Mouse (Mus musculus): ENCODE data around the gene Kpna2. TPM values are rescaled to one million over a fixed set of nuclear protein-coding genes. Genes with fewer than 3 reads are reported as not detected.
"Not testable (repeated sequence)": the region's sequence is repeated elsewhere in the genome, so short reads cannot be mapped to it uniquely, and the experiment has no call there.

Gene Kpna2
- polyA plus RNA-seq, 1 experiment = 1.5 TPM

DNA sequence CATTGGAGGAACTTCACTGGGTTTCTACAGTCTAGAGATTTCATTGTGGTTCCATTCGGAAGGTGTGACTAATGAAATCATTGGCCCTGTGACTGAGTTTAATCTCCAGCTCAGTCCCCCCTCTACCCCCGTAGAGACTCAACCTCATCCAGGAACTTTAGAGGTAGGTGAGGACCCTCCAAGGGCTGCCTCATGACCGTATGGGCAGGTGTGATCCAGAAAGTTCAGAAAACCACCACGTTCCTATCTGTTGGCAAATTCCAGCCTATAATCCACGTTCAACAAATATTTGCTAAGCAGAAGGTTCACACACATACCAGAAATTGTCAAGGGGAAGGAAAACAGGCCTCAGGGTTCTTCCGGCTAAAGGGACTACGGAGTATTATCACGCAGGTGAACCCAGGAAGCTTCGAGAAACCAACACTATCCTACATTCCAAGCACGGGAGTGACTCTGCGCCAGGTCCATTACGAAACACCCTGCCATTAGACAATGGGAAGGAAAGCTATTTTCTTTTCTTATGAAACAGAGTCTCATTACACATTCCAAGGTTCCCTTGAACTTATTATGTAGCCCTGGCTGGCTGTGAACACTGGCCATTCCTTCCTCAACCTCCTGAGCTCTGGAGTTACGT lies 22.8 kb upstream of the Kpna2 start:
- TF ChIP-seq TAL1 (IDR thresholded peaks at IDR 0.05; ENCODE audit: low read length) (no peak), GATA1 (IDR thresholded peaks at IDR 0.05; ENCODE audit: low read length) (no peak)
- Histone ChIP-seq H3K27me3 (ENCODE audit: control insufficient read depth) (peaks cover 48% of the 10 kb centered on the region), H3K36me3 (ENCODE audit: control insufficient read depth) (no peaks in the 10 kb centered on the region), H3K9me3 (ENCODE audit: control insufficient read depth, low read length) (peaks cover 4% of the 10 kb centered on the region; the same call in 1 of the 2 replicates), H3K4me1 (ENCODE audit: control insufficient read depth) (peaks cover 26% of the 10 kb centered on the region), H3K4me3 (replicated peaks) (no peak overlapping the region)

DNA sequence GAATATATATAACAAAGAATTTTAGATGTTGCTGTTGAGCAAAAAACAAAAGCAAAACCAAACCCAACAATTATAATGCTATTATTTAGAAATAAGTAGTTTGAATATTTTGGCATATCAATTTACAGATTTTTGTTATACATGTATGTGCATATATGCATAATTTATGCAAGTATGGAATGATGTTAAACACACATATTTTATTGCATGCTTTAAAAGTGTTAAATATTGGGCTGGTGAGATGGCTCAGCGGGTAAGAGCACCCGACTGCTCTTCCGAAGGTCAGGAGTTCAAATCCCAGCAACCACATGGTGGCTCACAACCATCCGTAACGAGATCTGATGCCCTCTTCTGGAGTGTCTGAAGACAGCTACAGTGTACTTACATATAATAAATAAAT lies 20.4 kb upstream of the Kpna2 start:
- H3K4me3 ChIP-seq (replicated peaks); H3K9me3 ChIP-seq (ENCODE audit: control insufficient read depth, low read length); H3K36me3 ChIP-seq (ENCODE audit: control insufficient read depth): not testable (repeated sequence)
- Histone ChIP-seq H3K4me1 (ENCODE audit: control insufficient read depth) (peaks cover 16% of the 10 kb centered on the region), H3K27me3 (ENCODE audit: control insufficient read depth) (peaks cover 24% of the 10 kb centered on the region)

DNA sequence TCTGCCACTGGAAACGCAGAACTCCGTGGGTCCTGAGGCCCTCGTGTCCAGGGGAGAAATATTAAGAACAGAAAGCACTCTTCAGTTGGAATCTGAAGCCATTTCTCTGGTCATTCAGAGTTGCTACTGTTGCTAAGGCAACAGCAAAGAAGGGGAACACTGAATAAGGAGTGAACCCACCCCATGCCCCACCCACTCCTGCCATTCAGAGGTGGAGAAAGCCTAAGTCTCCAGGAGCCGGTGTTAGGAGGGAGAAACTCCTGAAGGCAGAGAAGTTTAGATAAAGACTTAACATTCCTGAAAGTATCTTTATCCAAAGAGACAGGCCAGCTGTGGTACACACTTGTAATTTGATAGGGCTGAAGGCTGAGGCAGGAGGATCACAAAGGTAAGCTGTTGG lies 20.0 kb upstream of the Kpna2 start:
- no peak overlapping the region for H3K4me3 ChIP-seq (replicated peaks)
- no peaks in the 10 kb centered on the region for H3K36me3 ChIP-seq (ENCODE audit: control insufficient read depth)
- no peak for TF ChIP-seq TAL1 (IDR thresholded peaks at IDR 0.05; ENCODE audit: low read length)
- TF ChIP-seq GATA1 (IDR thresholded peaks at IDR 0.05; ENCODE audit: low read length) = no peak
- peaks cover 20% of the 10 kb centered on the region for H3K27me3 ChIP-seq (ENCODE audit: control insufficient read depth)
- H3K9me3 ChIP-seq (ENCODE audit: control insufficient read depth, low read length) = no peaks in the 10 kb centered on the region
- peaks cover 20% of the 10 kb centered on the region for H3K4me1 ChIP-seq (ENCODE audit: control insufficient read depth)

GRCm38 (mm10) chr11:107018606-107019005 lies 19.3 kb upstream of the Kpna2 start:
- Histone ChIP-seq H3K4me1 (ENCODE audit: control insufficient read depth) (peaks cover 20% of the 10 kb centered on the region), H3K36me3 (ENCODE audit: control insufficient read depth) (no peaks in the 10 kb centered on the region), H3K4me3 (replicated peaks) (no peak overlapping the region), H3K27me3 (ENCODE audit: control insufficient read depth) (peaks cover 13% of the 10 kb centered on the region), H3K9me3 (ENCODE audit: control insufficient read depth, low read length) (peaks cover 6% of the 10 kb centered on the region)
- no peak for TF ChIP-seq GATA1 (IDR thresholded peaks at IDR 0.05; ENCODE audit: low read length)
- TF ChIP-seq TAL1 (IDR thresholded peaks at IDR 0.05; ENCODE audit: low read length) = no peak

GRCm38 (mm10) chr11:107017339-107017886 lies 18.1 kb upstream of the Kpna2 start:
- TF ChIP-seq GATA1 (IDR thresholded peaks at IDR 0.05; ENCODE audit: low read length) (no peak), TAL1 (IDR thresholded peaks at IDR 0.05; ENCODE audit: low read length) (no peak)
- Histone ChIP-seq H3K36me3 (ENCODE audit: control insufficient read depth) (no peaks in the 10 kb centered on the region), H3K4me3 (replicated peaks) (no peak overlapping the region), H3K27me3 (ENCODE audit: control insufficient read depth) (peaks cover 4% of the 10 kb centered on the region), H3K4me1 (ENCODE audit: control insufficient read depth) (peaks cover 22% of the 10 kb centered on the region), H3K9me3 (ENCODE audit: control insufficient read depth, low read length) (peaks cover 7% of the 10 kb centered on the region)

DNA sequence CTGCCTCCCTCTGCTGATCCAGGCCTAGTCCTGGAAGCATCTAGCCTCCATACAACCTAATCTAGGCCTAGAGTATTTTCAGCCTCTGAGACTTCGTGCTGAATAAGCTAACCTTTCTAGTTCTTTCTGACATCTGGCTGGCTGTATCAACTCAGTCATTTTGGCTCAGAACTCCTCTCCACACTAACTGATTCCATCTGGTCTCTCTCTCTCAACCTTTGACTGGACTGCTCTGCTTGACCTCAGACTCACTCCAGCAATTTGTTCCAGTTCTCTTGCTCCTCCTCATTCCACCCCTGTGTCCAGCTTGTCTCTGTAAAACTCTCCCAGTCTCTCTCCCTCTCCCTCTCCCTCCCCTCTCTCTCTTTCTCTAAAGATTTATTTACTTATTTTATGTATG lies 17.6 kb upstream of the Kpna2 start:
- H3K9me3 ChIP-seq (ENCODE audit: control insufficient read depth, low read length) = peaks cover 7% of the 10 kb centered on the region
- no peak overlapping the region for H3K4me3 ChIP-seq (replicated peaks)
- TF ChIP-seq GATA1 (IDR thresholded peaks at IDR 0.05; ENCODE audit: low read length) (no peak), TAL1 (IDR thresholded peaks at IDR 0.05; ENCODE audit: low read length) (no peak)
- H3K36me3 ChIP-seq (ENCODE audit: control insufficient read depth) = no peaks in the 10 kb centered on the region
- H3K27me3 ChIP-seq (ENCODE audit: control insufficient read depth) = no peaks in the 10 kb centered on the region
- H3K4me1 ChIP-seq (ENCODE audit: control insufficient read depth) = peaks cover 25% of the 10 kb centered on the region

DNA sequence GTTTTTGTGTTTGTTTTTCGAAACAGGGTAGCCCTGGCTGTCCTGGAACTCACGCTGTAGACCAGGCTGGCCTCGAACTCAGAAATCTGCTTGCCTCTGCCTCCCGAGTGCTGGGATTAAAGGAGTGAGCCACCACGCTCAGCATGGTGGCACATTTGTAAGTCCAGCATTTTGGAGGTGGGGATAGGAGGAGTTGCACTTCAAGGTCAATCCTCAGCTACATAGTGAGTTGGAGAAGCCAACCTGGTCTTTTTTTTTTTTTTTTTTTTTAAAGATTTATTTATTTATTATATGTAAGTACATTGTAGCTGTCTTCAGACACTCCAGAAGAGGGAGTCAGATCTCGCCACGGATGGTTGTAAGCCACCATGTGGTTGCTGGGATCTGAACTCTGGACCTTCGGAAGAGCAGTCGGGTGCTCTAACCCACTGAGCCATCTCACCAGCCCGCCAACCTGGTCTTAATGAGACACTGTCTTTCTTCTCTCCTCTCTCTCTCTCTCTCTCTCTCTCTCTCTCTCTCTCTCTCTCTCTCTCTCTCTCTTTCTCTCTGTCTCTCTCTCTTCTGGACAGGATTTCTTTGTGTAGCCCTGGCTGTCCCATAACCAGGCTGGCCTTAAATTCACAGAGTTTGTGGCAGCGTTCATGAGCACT lies 16.3 kb upstream of the Kpna2 start:
- H3K27me3 ChIP-seq (ENCODE audit: control insufficient read depth); H3K4me3 ChIP-seq (replicated peaks); H3K9me3 ChIP-seq (ENCODE audit: control insufficient read depth, low read length); H3K36me3 ChIP-seq (ENCODE audit: control insufficient read depth): not testable (repeated sequence)
- H3K4me1 ChIP-seq (ENCODE audit: control insufficient read depth) = peaks cover 34% of the 10 kb centered on the region

DNA sequence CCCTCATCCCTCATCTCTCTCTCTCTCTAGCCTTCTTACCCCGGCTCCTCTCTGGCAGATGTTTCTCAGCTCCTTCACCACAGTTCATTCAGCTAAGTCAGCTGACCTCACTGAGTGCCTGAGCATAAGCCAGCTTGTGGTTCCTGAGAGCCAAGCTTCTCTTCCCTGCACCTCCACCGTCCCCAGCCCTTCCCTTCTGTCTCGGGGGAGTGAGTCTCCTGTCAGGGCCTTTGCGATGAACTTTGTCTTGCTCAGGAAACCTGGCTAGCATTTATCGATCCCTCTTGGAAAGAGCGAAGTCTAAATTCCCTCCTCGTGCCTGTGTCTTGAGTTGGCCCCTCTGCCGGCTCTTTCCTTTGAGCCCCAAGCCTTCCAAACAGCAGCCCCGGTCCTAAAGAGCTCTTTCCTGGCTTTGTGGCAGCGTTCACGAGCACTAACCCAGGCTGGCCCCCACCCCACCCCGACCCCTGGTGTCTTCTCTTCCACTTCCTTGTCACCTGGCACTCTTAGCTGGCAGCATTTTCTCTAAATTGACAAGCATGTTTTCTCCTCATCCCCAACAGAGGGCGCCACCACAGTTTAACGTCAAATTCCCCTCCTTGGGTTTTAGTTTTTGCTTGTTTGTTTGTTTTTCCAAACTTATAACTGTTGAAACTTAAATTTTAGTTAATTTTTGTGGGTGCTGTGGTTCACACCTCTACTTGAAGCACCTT lies 15.4 kb upstream of the Kpna2 start:
- H3K27me3 ChIP-seq (ENCODE audit: control insufficient read depth) = no peaks in the 10 kb centered on the region
- no peaks in the 10 kb centered on the region for H3K36me3 ChIP-seq (ENCODE audit: control insufficient read depth)
- no peak for TF ChIP-seq GATA1 (IDR thresholded peaks at IDR 0.05; ENCODE audit: low read length)
- no peak for TF ChIP-seq TAL1 (IDR thresholded peaks at IDR 0.05; ENCODE audit: low read length)
- H3K4me3 ChIP-seq (replicated peaks) = peak overlapping the region; percentile 25
- H3K4me1 ChIP-seq (ENCODE audit: control insufficient read depth) = peaks cover 34% of the 10 kb centered on the region
- peaks cover 7% of the 10 kb centered on the region for H3K9me3 ChIP-seq (ENCODE audit: control insufficient read depth, low read length)

DNA sequence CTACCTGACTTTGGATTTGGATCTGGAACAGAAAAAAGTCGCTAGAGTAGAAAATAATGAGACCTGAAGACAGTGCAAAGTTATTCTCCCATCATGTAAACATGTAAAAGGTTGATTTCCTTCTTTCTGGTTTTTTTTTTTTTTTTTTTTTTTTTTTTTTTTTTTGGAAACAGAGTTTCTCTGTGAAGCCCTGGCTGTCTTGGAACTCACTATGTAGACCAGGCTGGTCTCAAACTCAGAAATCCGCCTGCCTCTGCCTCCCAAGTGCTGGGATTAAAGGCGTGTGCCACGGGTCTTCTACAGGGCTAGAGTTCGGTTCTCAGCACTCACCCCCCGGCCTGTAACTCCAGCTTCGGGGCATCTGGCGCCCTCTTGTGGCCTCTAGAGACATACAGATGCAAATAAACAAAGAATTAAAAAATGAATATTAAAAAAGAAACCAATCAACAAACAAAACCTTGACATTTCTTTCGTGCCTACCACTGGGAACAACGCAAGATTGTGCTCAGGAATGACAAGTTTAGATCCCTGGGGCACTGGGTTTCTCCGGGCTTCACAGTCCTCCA lies 14.8 kb upstream of the Kpna2 start:
- Histone ChIP-seq H3K4me1 (ENCODE audit: control insufficient read depth) (peaks cover 30% of the 10 kb centered on the region), H3K36me3 (ENCODE audit: control insufficient read depth) (no peaks in the 10 kb centered on the region), H3K9me3 (ENCODE audit: control insufficient read depth, low read length) (peaks cover 7% of the 10 kb centered on the region), H3K4me3 (replicated peaks) (no peak overlapping the region), H3K27me3 (ENCODE audit: control insufficient read depth) (peaks cover 5% of the 10 kb centered on the region)
- TF ChIP-seq GATA1 (IDR thresholded peaks at IDR 0.05; ENCODE audit: low read length) = no peak
- no peak for TF ChIP-seq TAL1 (IDR thresholded peaks at IDR 0.05; ENCODE audit: low read length)
